In the genomic region with DNA sequence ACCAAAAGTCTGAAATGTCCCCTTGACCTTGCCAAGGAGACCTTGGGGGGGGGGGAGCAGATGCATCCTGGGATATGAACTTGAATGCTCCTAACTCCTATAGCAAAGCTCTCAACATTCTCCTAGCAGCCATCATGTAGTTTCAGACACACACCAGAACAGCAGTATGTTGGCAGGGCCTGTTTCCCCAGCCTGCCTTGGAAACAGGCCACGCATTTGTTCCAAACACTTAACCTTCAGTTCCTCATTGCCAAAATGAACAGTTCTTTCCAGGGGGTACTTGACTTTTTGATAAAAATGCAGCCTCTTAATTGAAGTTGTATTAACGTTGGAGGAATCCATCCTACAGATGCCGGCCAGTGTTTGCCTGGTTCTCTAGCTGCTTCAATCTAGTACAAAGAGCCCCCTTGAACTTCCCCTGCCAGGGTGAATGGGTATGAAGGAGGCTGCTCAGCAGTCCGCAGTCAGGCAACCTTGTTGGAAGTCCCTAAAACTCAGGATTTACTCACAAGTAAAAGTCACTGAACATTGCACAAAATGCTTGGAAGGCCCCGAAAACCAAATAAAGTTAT, we compare ENCODE assay signal across 14 mouse cellular contexts. TPM values are rescaled to one million over a fixed set of nuclear protein-coding genes. Genes with fewer than 3 reads are reported as not detected.
DNase-seq lines count a peak whose midpoint lies in the region; ATAC-seq lines count a peak whose summit lies in the region.
"Had no signal": no experiment of that assay in that cellular context is flagged by ENCODE, and none has a peak within 500 bp of the region (broad histone marks: within the 10 kb centered on the region; RNA-seq: fewer than 3 reads in every experiment).

No protein-coding gene starts in this region.

- WGBS in embryonic facial prominence, embryonic 14.5 days: 76% methylated on average over 5 of the region's 5 CpGs
- 88% methylated on average over 5 of the region's 5 CpGs for WGBS in embryonic facial prominence, embryonic 10.5 days
- WGBS in kidney, embryonic 15.5 days: 85% methylated on average over 5 of the region's 5 CpGs
- WGBS in heart, embryonic 14.5 days: 50% methylated on average over 5 of the region's 5 CpGs
- WGBS in lung, embryonic 16.5 days: 42% methylated on average over 5 of the region's 5 CpGs

- no peak overlapping the region for H3K4me3 ChIP-seq in embryonic facial prominence, embryonic 14.5 days (ENCODE audit: low read depth, low read length)
- no peak overlapping the region for H3K4me3 ChIP-seq in embryonic facial prominence, embryonic 10.5 days
- no peak overlapping the region for H3K4me3 ChIP-seq in kidney, embryonic 15.5 days (replicated peaks)
- no peak overlapping the region for H3K4me3 ChIP-seq in heart, embryonic 14.5 days (ENCODE audit: control insufficient read depth in 1 of 2, insufficient read depth in 1 of 2, low read depth in 1 of 2, low read length in 2 of 2)
- no peak overlapping the region for H3K4me3 ChIP-seq in lung, embryonic 16.5 days (ENCODE audit: low read length)
- H3K4me3 ChIP-seq: forebrain, embryonic 10.5 days; neural tube, embryonic 12.5 days had no signal

- no peaks in the 10 kb centered on the region for H3K4me1 ChIP-seq in embryonic facial prominence, embryonic 14.5 days (ENCODE audit: control insufficient read depth, insufficient read depth, low read length)
- peaks cover 5% of the 10 kb centered on the region; the same call in 1 of the 2 replicates for H3K4me1 ChIP-seq in embryonic facial prominence, embryonic 10.5 days
- H3K4me1 ChIP-seq in kidney, embryonic 15.5 days: no peaks in the 10 kb centered on the region
- peaks cover 0 to 9% of the 10 kb centered on the region in 2 experiments; a peak in 1 of 4 replicates for H3K4me1 ChIP-seq in heart, embryonic 14.5 days (ENCODE audit: control insufficient read depth in 2 of 2, insufficient read depth in 2 of 2, low read length in 2 of 2)
- H3K4me1 ChIP-seq in lung, embryonic 16.5 days (replicated peaks; ENCODE audit: control insufficient read depth, insufficient read depth, low read length): no peaks in the 10 kb centered on the region
- H3K4me1 ChIP-seq: neural tube, embryonic 12.5 days had no signal

- peak; percentile 49 for DNase-seq in embryonic facial prominence, embryonic 14.5 days (ENCODE audit: low spot score)
- DNase-seq in embryonic facial prominence, embryonic 10.5 days (ENCODE audit: low spot score): no peak
- peak; percentile 33 for DNase-seq in kidney, postnatal 14 days
- no peak for DNase-seq in T-cell, adult 2 months (ENCODE audit: low spot score)
- DNase-seq: liver; right cerebral cortex, postnatal 14 days had no signal

- H3K4me2 ChIP-seq in embryonic facial prominence, embryonic 14.5 days (ENCODE audit: low read depth, low read length): no peak overlapping the region
- no peak overlapping the region for H3K4me2 ChIP-seq in kidney, embryonic 15.5 days
- no peak overlapping the region for H3K4me2 ChIP-seq in heart, embryonic 14.5 days (ENCODE audit: low read length)
- H3K4me2 ChIP-seq in lung, embryonic 16.5 days (ENCODE audit: low read depth, low read length): no peak overlapping the region
- H3K4me2 ChIP-seq: midbrain, embryonic 11.5 days; neural tube, embryonic 12.5 days had no signal

- H3K36me3 ChIP-seq in embryonic facial prominence, embryonic 14.5 days (ENCODE audit: control insufficient read depth, insufficient read depth, low read length): no peaks in the 10 kb centered on the region
- H3K36me3 ChIP-seq in embryonic facial prominence, embryonic 10.5 days (replicated peaks): no peaks in the 10 kb centered on the region
- no peaks in the 10 kb centered on the region for H3K36me3 ChIP-seq in kidney, embryonic 15.5 days
- no peaks in the 10 kb centered on the region for H3K36me3 ChIP-seq in heart, embryonic 14.5 days (ENCODE audit: control insufficient read depth, insufficient read depth, low read length)
- no peaks in the 10 kb centered on the region for H3K36me3 ChIP-seq in lung, embryonic 16.5 days (ENCODE audit: control insufficient read depth, insufficient read depth, low read length)
- H3K36me3 ChIP-seq: forebrain, embryonic 10.5 days; neural tube, embryonic 12.5 days had no signal

- 0 out of 2 replicates have a peak, but pooled peaks cover 5% of the 10 kb centered on the region for H3K9me3 ChIP-seq in embryonic facial prominence, embryonic 14.5 days (ENCODE audit: control insufficient read depth, low read length)
- H3K9me3 ChIP-seq in embryonic facial prominence, embryonic 10.5 days: no peaks in the 10 kb centered on the region
- no peaks in the 10 kb centered on the region for H3K9me3 ChIP-seq in kidney, embryonic 15.5 days (replicated peaks)
- no peaks in the 10 kb centered on the region for H3K9me3 ChIP-seq in heart, embryonic 14.5 days (ENCODE audit: control insufficient read depth, low read length)
- H3K9me3 ChIP-seq in lung, embryonic 16.5 days (ENCODE audit: control insufficient read depth, low read length): no peaks in the 10 kb centered on the region
- H3K9me3 ChIP-seq: forebrain, embryonic 10.5 days; neural tube, embryonic 12.5 days had no signal

- ATAC-seq in embryonic facial prominence, embryonic 14.5 days (ENCODE audit: low read depth): no peak
- ATAC-seq in kidney, embryonic 15.5 days (replicated peaks; ENCODE audit: low FRiP score): no peak
- 0 out of 2 replicates have a peak, but pooled peaks have one; percentile 54 for ATAC-seq in heart, embryonic 14.5 days (ENCODE audit: insufficient number of reproducible peaks, insufficient read depth, low FRiP score, low read depth)
- ATAC-seq in lung, embryonic 16.5 days (ENCODE audit: low read depth): peak; percentile 69
- no peak for ATAC-seq in megakaryocyte progenitor cell, adult 5-6 weeks (replicated peaks; ENCODE audit: poor library complexity)

- no peak overlapping the region for H3K27ac ChIP-seq in embryonic facial prominence, embryonic 14.5 days (replicated peaks; ENCODE audit: low read depth, low read length)
- no peak overlapping the region for H3K27ac ChIP-seq in embryonic facial prominence, embryonic 10.5 days (replicated peaks)
- no peak overlapping the region for H3K27ac ChIP-seq in kidney, embryonic 15.5 days
- peak overlapping the region; percentile 27 to 62; a peak in 3 of 4 replicates for H3K27ac ChIP-seq in heart, embryonic 14.5 days (replicated peaks in 1 of 2; ENCODE audit: control insufficient read depth in 1 of 2, insufficient read depth in 1 of 2, low read depth in 2 of 2, low read length in 2 of 2)
- no peak overlapping the region for H3K27ac ChIP-seq in lung, embryonic 16.5 days (ENCODE audit: low read length)
- H3K27ac ChIP-seq: forebrain, embryonic 10.5 days; neural tube, embryonic 12.5 days had no signal

- no peaks in the 10 kb centered on the region for H3K27me3 ChIP-seq in embryonic facial prominence, embryonic 14.5 days (replicated peaks; ENCODE audit: control insufficient read depth, insufficient read depth, low read length)
- no peaks in the 10 kb centered on the region for H3K27me3 ChIP-seq in embryonic facial prominence, embryonic 10.5 days (replicated peaks; ENCODE audit: low read depth, poor library complexity, severe bottlenecking)
- no peaks in the 10 kb centered on the region for H3K27me3 ChIP-seq in kidney, embryonic 15.5 days
- no peaks in the 10 kb centered on the region for H3K27me3 ChIP-seq in heart, embryonic 14.5 days (ENCODE audit: control insufficient read depth, insufficient read depth, low read length)
- H3K27me3 ChIP-seq in lung, embryonic 16.5 days (ENCODE audit: control insufficient read depth, insufficient read depth, low read depth, low read length): no peaks in the 10 kb centered on the region
- H3K27me3 ChIP-seq: neural tube, embryonic 12.5 days had no signal

- no peak overlapping the region for H3K9ac ChIP-seq in embryonic facial prominence, embryonic 14.5 days (ENCODE audit: low read depth, low read length)
- H3K9ac ChIP-seq in kidney, embryonic 15.5 days: no peak overlapping the region
- H3K9ac ChIP-seq in heart, embryonic 14.5 days (ENCODE audit: low read length): no peak overlapping the region
- no peak overlapping the region for H3K9ac ChIP-seq in lung, embryonic 16.5 days (ENCODE audit: low read length)
- H3K9ac ChIP-seq: neural tube, embryonic 12.5 days had no signal

RNA-seq across cellular contexts. Expression of a gene that starts 41.9 kb away (rescaled TPM):
- polyA plus RNA-seq in embryonic facial prominence, embryonic 14.5 days (2014; fragmentation: Nextera tagmentation; extraction: Ambion mirVana): 0.80 and 0.86 TPM in 2 replicates
- polyA plus RNA-seq in embryonic facial prominence, embryonic 10.5 days (2016; fragmentation: Nextera tagmentation; extraction: Ambion mirVana): 0.11 TPM in 2 replicates
- 0.18 and 0.19 TPM in 2 replicates for polyA plus RNA-seq in kidney, embryonic 15.5 days (2015; fragmentation: Nextera tagmentation; extraction: Ambion mirVana)
- polyA plus RNA-seq in heart, embryonic 14.5 days (2014; fragmentation: Nextera tagmentation; extraction: Ambion mirVana): 0.30 TPM in 1 of 2 replicates, not detected in the other
- 0.33 and 0.77 TPM in 2 replicates for polyA plus RNA-seq in lung, embryonic 16.5 days (2015; fragmentation: Nextera tagmentation; extraction: Ambion mirVana)
- not detected in 2 replicates for total RNA-seq in megakaryocyte progenitor cell, adult 5-6 weeks (2015)
- total RNA-seq in megakaryocyte progenitor cell, adult 5-6 weeks (2017): not detected in 2 replicates
- total RNA-seq: hematopoietic stem cell, adult 5-6 weeks had no signal
- polyA plus RNA-seq: forebrain, embryonic 10.5 days; neural tube, embryonic 12.5 days had no signal

Comparison
In these comparisons a context has a peak if more than half of its experiments do, and no peak if none do; other contexts are left out.
1. DNase-seq: peak in embryonic facial prominence, embryonic 14.5 days (single experiment) and kidney, postnatal 14 days (single experiment); none in embryonic facial prominence, embryonic 10.5 days (single experiment) and T-cell, adult 2 months (single experiment).
2. ATAC-seq: peak in heart, embryonic 14.5 days (single experiment) and lung, embryonic 16.5 days (single experiment); none in embryonic facial prominence, embryonic 14.5 days (single experiment), kidney, embryonic 15.5 days (single experiment) and megakaryocyte progenitor cell, adult 5-6 weeks (single experiment).
3. H3K27ac ChIP-seq: peak in heart, embryonic 14.5 days (2 of 2); none in embryonic facial prominence, embryonic 14.5 days (single experiment), embryonic facial prominence, embryonic 10.5 days (single experiment), kidney, embryonic 15.5 days (single experiment) and lung, embryonic 16.5 days (single experiment).